Mouse (Mus musculus) bone marrow, adult 2 months (tissue): ENCODE measurements around the gene Coa7.

ENCODE experiments used
- CTCF ChIP-seq: fragments of 200-500 bp; IDR thresholded peaks from 2 replicates; pipeline ENCODE4 v1.5.1; 2011; ENCODE audit warnings: low read length, control low read depth; ENCODE audit not compliant: control insufficient read depth, insufficient read depth
- POLR2A ChIP-seq: fragments of 200-500 bp; IDR thresholded peaks from 2 replicates; pipeline ENCODE4 v1.6.1; 2011; ENCODE audit warnings: low read depth, mild to moderate bottlenecking, control low read depth, low read length, borderline replicate concordance; ENCODE audit not compliant: control insufficient read depth

DNA sequence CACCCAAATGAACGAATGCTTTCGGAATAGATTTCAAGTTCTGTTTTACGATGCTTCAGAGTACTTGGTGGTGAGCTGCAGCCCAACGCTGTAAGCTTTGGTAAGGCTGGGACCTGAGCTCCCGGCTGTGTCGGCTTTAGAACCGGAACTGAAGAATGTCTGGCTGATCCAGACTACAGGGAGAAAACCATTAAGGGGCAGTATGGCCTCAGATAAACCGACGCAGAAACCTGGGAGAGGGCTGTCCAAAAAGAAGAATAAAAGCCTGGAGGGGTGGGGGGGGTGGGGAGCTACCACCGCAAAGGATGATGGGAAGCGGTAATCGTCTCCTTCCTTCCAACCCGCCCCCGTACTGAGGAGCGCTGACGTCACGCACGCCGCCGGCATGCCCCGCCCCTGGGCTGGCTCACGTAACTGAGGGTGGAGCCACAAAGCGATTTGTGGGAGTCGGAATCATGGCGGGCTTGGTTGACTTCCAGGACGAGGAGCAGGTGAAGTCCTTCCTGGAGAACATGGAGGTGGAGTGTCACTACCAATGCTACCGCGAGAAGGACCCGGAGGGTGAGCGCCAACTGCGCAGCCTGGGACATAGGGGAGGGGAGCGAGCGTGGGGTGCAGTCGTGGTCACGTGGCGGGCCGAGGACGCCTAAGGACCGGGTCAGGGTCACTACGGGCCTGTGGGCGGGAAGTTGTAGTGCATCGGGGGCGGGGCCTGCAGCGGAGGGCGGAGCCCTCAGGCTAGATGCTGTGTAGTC is at the start of gene Coa7:
- TF ChIP-seq CTCF = 0 out of 2 replicates have a peak, but pooled peaks have one; percentile 2
- peak; percentile 34; the same call in 1 of the 2 replicates for TF ChIP-seq POLR2A
